Mouse (Mus musculus) MEL (cell line): ENCODE measurements around the gene Ube2r2. TPM values are rescaled to one million over a fixed set of nuclear protein-coding genes. Genes with fewer than 3 reads are reported as not detected.

ENCODE experiments used
- DNase-seq: peaks from one replicate; pipeline ENCODE4 v3.0.0; 2011; ENCODE audit warnings: low read depth, low spot score
- H3K27ac ChIP-seq: 2 replicates; pipeline ENCODE4 v1.5.1; 2012; ENCODE audit warnings: low read depth, mild to moderate bottlenecking, control low read depth, low read length, moderate library complexity; ENCODE audit not compliant: control insufficient read depth
- H3K27me3 ChIP-seq, 2 experiments: fragments of 150-350 bp in 1 of 2; sonication (generic) in 1 of 2; 2 replicates each; pipeline ENCODE4 v1.6.1; 2012; ENCODE audit warnings: low read length in 2 of 2, mild to moderate bottlenecking in 2 of 2, improper control_type of control experiment in 1 of 2, moderate library complexity in 1 of 2; ENCODE audit not compliant: insufficient read depth in 2 of 2, control insufficient read depth in 1 of 2
- H3K36me3 ChIP-seq, 2 experiments: 2 replicates each; pipeline ENCODE4 v1.6.1; 2012 to 2014; ENCODE audit warnings: low read length in 2 of 2, improper control_type of control experiment in 1 of 2, inconsistent platforms in 1 of 2, mild to moderate bottlenecking in 1 of 2; ENCODE audit not compliant: insufficient read depth in 2 of 2, control insufficient read depth in 1 of 2
- H3K4me1 ChIP-seq, 2 experiments: fragments of 150-350 bp in 1 of 2; sonication (generic) in 1 of 2; 2 replicates each; pipeline ENCODE4 v1.6.1; 2012; ENCODE audit warnings: low read length in 2 of 2, improper control_type of control experiment in 1 of 2, mild to moderate bottlenecking in 1 of 2; ENCODE audit not compliant: insufficient read depth in 2 of 2, control insufficient read depth in 1 of 2
- H3K4me3 ChIP-seq, 2 experiments: fragments of 150-350 bp in 1 of 2; sonication (generic) in 1 of 2; 2 replicates each; pipeline ENCODE4 v1.5.1; 2012; ENCODE audit warnings: low read depth in 2 of 2, low read length in 2 of 2, mild to moderate bottlenecking in 2 of 2, moderate library complexity in 2 of 2, control low read depth in 1 of 2, improper control_type of control experiment in 1 of 2; ENCODE audit not compliant: control insufficient read depth in 1 of 2, insufficient read depth in 1 of 2
- H3K79me2 ChIP-seq: 2 replicates; pipeline ENCODE4 v1.6.1; 2012; ENCODE audit warnings: mild to moderate bottlenecking, low read length, moderate library complexity; ENCODE audit not compliant: control insufficient read depth, poor library complexity, insufficient read depth
- H3K9ac ChIP-seq: 2 replicates; pipeline ENCODE4 v1.6.1; 2012; ENCODE audit warnings: low read depth, mild to moderate bottlenecking, control low read depth, low read length, moderate library complexity; ENCODE audit not compliant: control insufficient read depth, poor library complexity, severe bottlenecking
- H3K9me3 ChIP-seq: fragments of 150-350 bp; sonication (generic); replicated peaks from 2 replicates; pipeline ENCODE4 v1.6.1; 2012; ENCODE audit warnings: mild to moderate bottlenecking, low read length, improper control_type of control experiment, moderate library complexity; ENCODE audit not compliant: insufficient read depth
- BHLHE40 ChIP-seq: IDR thresholded peaks from 2 replicates; pipeline ENCODE4 v1.6.1; 2012; ENCODE audit warnings: low read depth, mild to moderate bottlenecking, inconsistent platforms, low read length, improper control_type of control experiment, borderline replicate concordance
- CHD2 ChIP-seq: IDR thresholded peaks from 2 replicates; pipeline ENCODE4 v1.6.1; 2011; ENCODE audit warnings: low read length, improper control_type of control experiment
- ELF1 ChIP-seq: IDR thresholded peaks from 2 replicates; pipeline ENCODE4 v1.6.1; 2014; ENCODE audit warnings: low read depth, mild to moderate bottlenecking, inconsistent platforms, low read length, improper control_type of control experiment, moderate library complexity
- ETS1 ChIP-seq: IDR thresholded peaks from 2 replicates; pipeline ENCODE4 v1.6.1; 2012; ENCODE audit warnings: low read depth, mild to moderate bottlenecking, inconsistent platforms, low read length, improper control_type of control experiment, moderate library complexity
- GABPA ChIP-seq: IDR thresholded peaks from 2 replicates; pipeline ENCODE4 v1.6.1; 2012; ENCODE audit warnings: low read depth, mild to moderate bottlenecking, inconsistent platforms, low read length, improper control_type of control experiment, moderate library complexity
- GATA1 ChIP-seq: IDR thresholded peaks from 2 replicates; pipeline ENCODE4 v1.6.1; 2011; ENCODE audit warnings: low read depth, low read length, improper control_type of control experiment
- JUND ChIP-seq: IDR thresholded peaks from 2 replicates; pipeline ENCODE4 v1.6.1; 2011; ENCODE audit warnings: low read depth, mild to moderate bottlenecking, improper control_type of control experiment, low read length
- KAT2A ChIP-seq: conservative IDR thresholded peaks from 2 replicates; pipeline ENCODE4 v1.6.1; 2012; ENCODE audit warnings: low read depth, low read length, improper control_type of control experiment, inconsistent platforms
- MAX ChIP-seq: IDR thresholded peaks from 2 replicates; pipeline ENCODE4 v1.6.1; 2011; ENCODE audit warnings: low read length, improper control_type of control experiment
- MAZ ChIP-seq: IDR thresholded peaks from 2 replicates; pipeline ENCODE4 v1.6.1; 2012; ENCODE audit warnings: low read depth, mild to moderate bottlenecking, inconsistent platforms, low read length, improper control_type of control experiment
- MYB ChIP-seq: IDR thresholded peaks from 2 replicates; pipeline ENCODE4 v1.6.1; 2011; ENCODE audit warnings: mild to moderate bottlenecking, low read depth, low read length, improper control_type of control experiment
- MYC ChIP-seq: IDR thresholded peaks from 2 replicates; pipeline ENCODE4 v1.6.1; 2011; ENCODE audit warnings: low read depth, mild to moderate bottlenecking, low read length, improper control_type of control experiment, moderate library complexity
- NELFE ChIP-seq: IDR thresholded peaks from 2 replicates; pipeline ENCODE4 v1.6.1; 2011; ENCODE audit warnings: low read depth, low read length, improper control_type of control experiment
- NRF1 ChIP-seq: IDR thresholded peaks from 2 replicates; pipeline ENCODE4 v1.6.1; 2014; ENCODE audit warnings: low read depth, mild to moderate bottlenecking, inconsistent platforms, low read length, improper control_type of control experiment, moderate library complexity; ENCODE audit not compliant: poor library complexity, insufficient read depth, severe bottlenecking
- POLR2AphosphoS2 ChIP-seq: IDR thresholded peaks from 2 replicates; pipeline ENCODE4 v1.6.1; 2011; ENCODE audit warnings: low read length, improper control_type of control experiment
- POLR2AphosphoS5 ChIP-seq: IDR thresholded peaks from 2 replicates; pipeline ENCODE4 v1.6.1; 2012; ENCODE audit warnings: low read depth, borderline replicate concordance, mild to moderate bottlenecking, inconsistent platforms, low read length, moderate library complexity, mixed read lengths
- RAD21 ChIP-seq: IDR thresholded peaks from 2 replicates; pipeline ENCODE4 v1.6.1; 2011; ENCODE audit warnings: mild to moderate bottlenecking, low read depth, low read length, improper control_type of control experiment
- SIN3A ChIP-seq: IDR thresholded peaks from 2 replicates; pipeline ENCODE4 v1.6.1; 2012; ENCODE audit warnings: low read length, improper control_type of control experiment, inconsistent platforms
- TAL1 ChIP-seq: IDR thresholded peaks from 2 replicates; pipeline ENCODE4 v1.6.1; 2012; ENCODE audit warnings: mild to moderate bottlenecking, inconsistent platforms, low read length, moderate library complexity, mixed read lengths
- UBTF ChIP-seq: IDR thresholded peaks from 2 replicates; pipeline ENCODE4 v1.6.1; 2012; ENCODE audit warnings: low read depth, mild to moderate bottlenecking, inconsistent platforms, low read length, improper control_type of control experiment, moderate library complexity, borderline replicate concordance; ENCODE audit not compliant: insufficient read depth
- USF1 ChIP-seq: IDR thresholded peaks from 2 replicates; pipeline ENCODE4 v1.6.1; 2014; ENCODE audit warnings: low read depth, mild to moderate bottlenecking, inconsistent platforms, low read length, improper control_type of control experiment, moderate library complexity
- USF2 ChIP-seq, 2 experiments: IDR thresholded peaks; 2 replicates each; pipeline ENCODE4 v1.6.1; 2011 to 2012; ENCODE audit warnings: improper control_type of control experiment in 2 of 2, low read length in 2 of 2, borderline replicate concordance in 1 of 2, inconsistent platforms in 1 of 2, low read depth in 1 of 2, mild to moderate bottlenecking in 1 of 2; ENCODE audit not compliant: insufficient read depth in 1 of 2
- ZC3H11A ChIP-seq: IDR thresholded peaks from 2 replicates; pipeline ENCODE4 v1.6.1; 2012; ENCODE audit warnings: low read depth, mild to moderate bottlenecking, inconsistent platforms, low read length, improper control_type of control experiment
- polyA plus RNA-seq, 2 experiments: library from polyadenylated mRNA; stranded (reverse) in 1 of 2; unstranded in 1 of 2; fragments of >175 nt in 1 of 2; fragments of >200 nt in 1 of 2; gene quantifications; 2 replicates each; pipeline versions ENCODE4 v1.2.1 to v1.2.4; 2012; ENCODE audit warnings: low replicate concordance in 2 of 2, low read depth in 1 of 2; ENCODE audit not compliant: insufficient read length in 2 of 2, insufficient read depth in 1 of 2, missing spikeins in 1 of 2
- total RNA-seq: library from RNA; depleted of rRNA; stranded (reverse); fragments of 300-350 nt; gene quantifications from 2 replicates; pipeline ENCODE4 v1.2.3, GENCODE M21; 2012

The Ube2r2 gene
- total and polyA plus RNA-seq, 3 experiments, result 24.5 to 94.1 (median 70.1) TPM

DNA sequence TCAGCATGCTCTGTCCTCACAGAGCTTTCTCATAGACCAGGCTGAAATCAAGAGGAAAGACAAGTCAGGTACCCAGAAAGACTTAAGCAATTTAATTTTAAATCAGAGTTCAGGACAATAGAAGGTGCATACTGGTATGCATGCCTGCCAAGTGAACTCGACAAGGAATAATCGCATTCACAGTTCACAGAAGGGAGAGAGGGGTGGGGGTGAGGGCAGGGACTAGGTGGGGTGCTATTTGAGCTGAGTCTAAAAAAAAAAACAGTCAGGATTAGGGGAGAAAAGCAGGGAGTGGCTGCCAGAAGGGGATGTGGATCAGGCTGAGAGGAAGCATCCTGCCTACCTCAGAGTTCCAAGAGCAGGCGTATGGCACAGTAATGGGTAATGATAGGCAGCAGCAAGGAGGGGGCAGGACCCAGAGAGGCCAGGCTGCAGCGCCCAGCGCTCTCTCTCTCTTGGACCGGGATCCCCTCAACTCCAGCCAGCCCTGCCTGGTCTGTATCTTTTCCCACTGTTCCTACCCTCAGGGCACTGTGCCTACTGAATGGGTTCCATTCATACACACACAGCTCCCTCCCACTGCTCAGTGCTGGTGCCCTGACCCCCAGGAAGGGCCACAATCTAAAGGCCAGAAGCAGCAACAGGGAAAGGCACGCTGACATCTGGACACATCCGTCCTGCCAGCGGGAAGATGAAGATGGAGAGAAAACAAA is 21.0 kb upstream of the Ube2r2 start:
- TF ChIP-seq MAZ (no peak), TAL1 (no peak), JUND (no peak), NELFE (no peak), BHLHE40 (no peak), POLR2AphosphoS2 (no peak), UBTF (no peak), GATA1 (no peak), POLR2AphosphoS5 (no peak), NRF1 (no peak), USF2 (IDR thresholded peaks at IDR 0.05; ENCODE audit: borderline replicate concordance in 1 of 2, insufficient read depth in 1 of 2, low read depth in 1 of 2, low read length in 2 of 2) (no peak), MYC (no peak), MYB (no peak), USF1 (no peak), KAT2A (no peak), ZC3H11A (no peak), SIN3A (no peak), GABPA (no peak), ELF1 (no peak), MAX (no peak)
- TF ChIP-seq, all 39 proteins: peak for 0
- H3K9me3 ChIP-seq, result no peaks in the 10 kb centered on the region
- DNase-seq, result no peak
- H3K9ac ChIP-seq, result no peak overlapping the region
- no peak overlapping the region for H3K27ac ChIP-seq
- H3K4me3 ChIP-seq, result no peak overlapping the region
- H3K27me3 ChIP-seq, result no peaks in the 10 kb centered on the region
- no peaks in the 10 kb centered on the region for H3K4me1 ChIP-seq
- H3K79me2 ChIP-seq, result no peaks in the 10 kb centered on the region
- H3K36me3 ChIP-seq, result peaks cover 0 to 10% of the 10 kb centered on the region in 2 experiments; a peak in 2 of 4 replicates

DNA sequence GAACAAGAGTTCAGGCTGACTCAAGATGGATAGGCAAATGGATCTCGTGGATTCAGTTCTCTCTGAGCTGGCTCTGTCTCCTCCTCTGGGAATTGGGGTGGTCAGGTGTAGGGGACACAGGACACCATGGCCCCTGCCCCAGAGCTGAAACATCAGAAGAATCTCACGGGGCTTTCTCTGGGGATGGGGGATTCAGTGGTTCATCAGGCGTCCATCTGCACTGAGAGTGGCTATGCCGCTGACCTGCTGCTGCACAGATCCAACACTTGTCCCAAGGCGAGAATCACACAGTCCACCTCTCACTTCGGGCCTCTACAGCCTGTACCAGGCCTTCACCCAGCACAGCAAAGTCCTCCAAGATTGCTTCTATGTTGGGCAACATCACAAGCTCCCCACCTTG is 20.5 kb upstream of the Ube2r2 start:
- Histone ChIP-seq H3K36me3 (peaks cover 0 to 10% of the 10 kb centered on the region in 2 experiments; a peak in 2 of 4 replicates), H3K9me3 (no peaks in the 10 kb centered on the region), H3K27me3 (no peaks in the 10 kb centered on the region), H3K4me1 (no peaks in the 10 kb centered on the region), H3K4me3 (no peak overlapping the region), H3K79me2 (no peaks in the 10 kb centered on the region), H3K9ac (no peak overlapping the region), H3K27ac (no peak overlapping the region)
- TF ChIP-seq RAD21 (no peak), USF2 (IDR thresholded peaks at IDR 0.05; ENCODE audit: borderline replicate concordance in 1 of 2, insufficient read depth in 1 of 2, low read depth in 1 of 2, low read length in 2 of 2) (no peak), CHD2 (no peak), BHLHE40 (no peak), ETS1 (no peak), MAX (no peak), UBTF (no peak)
- DNase-seq, result no peak
